Mouse (Mus musculus) lung, embryonic 16.5 days (tissue): ENCODE results near the gene Megf8. TPM values are rescaled to one million over a fixed set of nuclear protein-coding genes. Genes with fewer than 3 reads are reported as not detected.

Experiments
- ATAC-seq: fragments of 200-750 bp; cut with Nextera tagmentation; 2 replicates; pipeline ENCODE4 v1.8.0; 2017; ENCODE audit warnings: low read depth, mild to moderate bottlenecking, moderate library complexity
- H3K27ac ChIP-seq: fragments of 300-500 bp; sonication (generic); 2 replicates; pipeline ENCODE4 v1.5.1; 2014; ENCODE audit warnings: mild to moderate bottlenecking, control low read depth, low read length
- H3K27me3 ChIP-seq: fragments of 300-500 bp; sonication (generic); 2 replicates; pipeline ENCODE4 v1.6.1; 2014; ENCODE audit warnings: low read depth, low read length, mixed read lengths; ENCODE audit not compliant: control insufficient read depth, insufficient read depth
- H3K36me3 ChIP-seq: fragments of 300-500 bp; sonication (generic); 2 replicates; pipeline ENCODE4 v1.6.1; 2014; ENCODE audit warnings: low read length; ENCODE audit not compliant: control insufficient read depth, insufficient read depth
- H3K4me1 ChIP-seq: fragments of 300-500 bp; sonication (generic); replicated peaks from 2 replicates; pipeline ENCODE4 v1.6.1; 2014; ENCODE audit warnings: low read length, mixed read lengths; ENCODE audit not compliant: control insufficient read depth, insufficient read depth
- H3K4me2 ChIP-seq: fragments of 300-500 bp; sonication (generic); 2 replicates; pipeline ENCODE4 v1.6.1; 2014; ENCODE audit warnings: low read depth, low read length, control low read depth
- H3K4me3 ChIP-seq: fragments of 300-500 bp; sonication (generic); 2 replicates; pipeline ENCODE4 v1.5.1; 2014; ENCODE audit warnings: mild to moderate bottlenecking, low read length, control low read depth
- H3K9ac ChIP-seq: fragments of 300-500 bp; sonication (generic); 2 replicates; pipeline ENCODE4 v1.6.1; 2014; ENCODE audit warnings: low read length, control low read depth
- H3K9me3 ChIP-seq: fragments of 300-500 bp; sonication (generic); 2 replicates; pipeline ENCODE4 v1.6.1; 2016; ENCODE audit warnings: low read length; ENCODE audit not compliant: control insufficient read depth
- WGBS: fragments of 180-500 bp; shearing (Covaris S2); extraction: QIAGEN DNeasy Blood & Tissue Kit; methylation state at CpG from one replicate; pipeline ENCODE4 v1.1.7; 2014; 5-methylcytosine and 5-hydroxymethylcytosine counted together
- polyA plus RNA-seq: library from polyadenylated mRNA; unstranded; fragments of >200 nt; fragmentation: Nextera tagmentation; extraction: Ambion mirVana; gene quantifications from 2 replicates; pipeline ENCODE4 v1.2.1, GENCODE M21; 2015

Gene Megf8
- polyA plus RNA-seq, 1 experiment from 2014 or later = 12.1 TPM

GRCm38 (mm10) chr7:25278341-25279075 lies 38.5 kb upstream of the Megf8 start:
- peak; percentile 66 for ATAC-seq
- H3K9ac ChIP-seq = peak overlapping the region; percentile 79
- no peaks in the 10 kb centered on the region for H3K36me3 ChIP-seq
- H3K27me3 ChIP-seq = no peaks in the 10 kb centered on the region
- H3K27ac ChIP-seq = peak overlapping the region; percentile 99
- H3K9me3 ChIP-seq = no peaks in the 10 kb centered on the region
- under 1% methylated on average over 52 of the region's 60 CpGs for WGBS
- peak overlapping the region; percentile 90 for H3K4me2 ChIP-seq
- peaks cover 41% of the 10 kb centered on the region for H3K4me1 ChIP-seq
- H3K4me3 ChIP-seq = peak overlapping the region; percentile 66

GRCm38 (mm10) chr7:25279076-25279860 lies 37.7 kb upstream of the Megf8 start:
- under 1% methylated on average over 36 of the region's 49 CpGs for WGBS
- H3K4me1 ChIP-seq = peaks cover 48% of the 10 kb centered on the region

GRCm38 (mm10) chr7:25279861-25280791 lies 36.8 kb upstream of the Megf8 start:
- H3K4me1 ChIP-seq = peaks cover 54% of the 10 kb centered on the region
- no peaks in the 10 kb centered on the region for H3K27me3 ChIP-seq
- H3K36me3 ChIP-seq = peaks cover 4% of the 10 kb centered on the region
- peak; percentile 2 for ATAC-seq
- WGBS = 0% methylated on average over 6 of the region's 6 CpGs
- peak overlapping the region; percentile 79 for H3K9ac ChIP-seq
- peak overlapping the region; percentile 66 for H3K4me3 ChIP-seq
- peak overlapping the region; percentile 90 for H3K4me2 ChIP-seq
- no peaks in the 10 kb centered on the region for H3K9me3 ChIP-seq
- peak overlapping the region; percentile 99 for H3K27ac ChIP-seq

More at GRCm38 (mm10) chr7:25279076-25279860, 37.7 kb upstream of the Megf8 start:
- Histone ChIP-seq H3K4me2 (peak overlapping the region; percentile 90), H3K27ac (peak overlapping the region; percentile 99), H3K9me3 (no peaks in the 10 kb centered on the region), H3K4me3 (peak overlapping the region; percentile 66), H3K27me3 (no peaks in the 10 kb centered on the region), H3K36me3 (no peaks in the 10 kb centered on the region), H3K9ac (peak overlapping the region; percentile 79)
- ATAC-seq = peak; percentile 51

- H3K27me3 ChIP-seq = no peaks in the 10 kb centered on the region
- no peak for ATAC-seq
- peak overlapping the region; percentile 99 for H3K27ac ChIP-seq
- H3K9me3 ChIP-seq = no peaks in the 10 kb centered on the region
- peak overlapping the region; percentile 90 for H3K4me2 ChIP-seq
- H3K4me1 ChIP-seq = peaks cover 49% of the 10 kb centered on the region
- peak overlapping the region; percentile 79 for H3K9ac ChIP-seq
- peak overlapping the region; percentile 36 for H3K4me3 ChIP-seq
- WGBS = 10% methylated on average over 12 of the region's 12 CpGs
- H3K36me3 ChIP-seq = peaks cover 14% of the 10 kb centered on the region
These were observed 35.7 kb upstream of the Megf8 start for GRCm38 (mm10) chr7:25281166-25281733.

GRCm38 (mm10) chr7:25281734-25282601 lies 35.0 kb upstream of the Megf8 start:
- no peaks in the 10 kb centered on the region for H3K27me3 ChIP-seq
- peaks cover 21% of the 10 kb centered on the region for H3K36me3 ChIP-seq
- ATAC-seq = peak; percentile 80
- peak overlapping the region; percentile 99 for H3K27ac ChIP-seq
- H3K9ac ChIP-seq = peak overlapping the region; percentile 82
- peaks cover 45% of the 10 kb centered on the region for H3K4me1 ChIP-seq
- H3K9me3 ChIP-seq = no peaks in the 10 kb centered on the region
- WGBS = under 1% methylated on average over 67 of the region's 108 CpGs
- H3K4me2 ChIP-seq = peak overlapping the region; percentile 92
- peak overlapping the region; percentile 82 for H3K4me3 ChIP-seq

- ATAC-seq = no peak
- Histone ChIP-seq H3K4me2 (peak overlapping the region; percentile 92), H3K27ac (peak overlapping the region; percentile 98), H3K27me3 (no peaks in the 10 kb centered on the region), H3K9me3 (no peaks in the 10 kb centered on the region), H3K36me3 (peaks cover 29% of the 10 kb centered on the region), H3K4me3 (peak overlapping the region; percentile 82), H3K9ac (peak overlapping the region; percentile 82), H3K4me1 (peaks cover 40% of the 10 kb centered on the region)
- under 1% methylated on average over 27 of the region's 36 CpGs for WGBS
These were observed 34.2 kb upstream of the Megf8 start for GRCm38 (mm10) chr7:25282731-25283211.

GRCm38 (mm10) chr7:25283637-25284036 lies 33.3 kb upstream of the Megf8 start:
- H3K27me3 ChIP-seq = no peaks in the 10 kb centered on the region
- H3K4me3 ChIP-seq = peak overlapping the region; percentile 82
- H3K9me3 ChIP-seq = no peaks in the 10 kb centered on the region
- peaks cover 37% of the 10 kb centered on the region for H3K36me3 ChIP-seq
- peak overlapping the region; percentile 98 for H3K27ac ChIP-seq
- H3K4me1 ChIP-seq = peaks cover 38% of the 10 kb centered on the region
- peak overlapping the region; percentile 82 for H3K9ac ChIP-seq
- ATAC-seq = no peak
- 7% methylated on average over 5 of the region's 5 CpGs for WGBS
- H3K4me2 ChIP-seq = peak overlapping the region; percentile 92

GRCm38 (mm10) chr7:25284171-25284570 lies 32.8 kb upstream of the Megf8 start:
- no peaks in the 10 kb centered on the region for H3K27me3 ChIP-seq
- H3K9ac ChIP-seq = peak overlapping the region; percentile 82; the same call in 1 of the 2 replicates
- peak overlapping the region; percentile 82 for H3K4me3 ChIP-seq
- peaks cover 43% of the 10 kb centered on the region for H3K36me3 ChIP-seq
- 52% methylated on average over 2 of the region's 2 CpGs for WGBS
- H3K9me3 ChIP-seq = no peaks in the 10 kb centered on the region
- H3K27ac ChIP-seq = no peak overlapping the region
- peak overlapping the region; percentile 92 for H3K4me2 ChIP-seq
- peaks cover 38% of the 10 kb centered on the region for H3K4me1 ChIP-seq
- ATAC-seq = no peak
